Mouse (Mus musculus) inflammation-experienced regulatory T-cells, adult 6 months (primary cell): ENCODE results near the gene Ier2. TPM values are rescaled to one million over a fixed set of nuclear protein-coding genes. Genes with fewer than 3 reads are reported as not detected.

ENCODE experiments used
- ATAC-seq: one replicate; pipeline ENCODE4 v1.8.0; 2017
- polyA plus RNA-seq, 3 experiments: library from polyadenylated mRNA; unstranded; fragments of 100-300 nt; shearing (Covaris generic); gene quantifications; one replicate each; pipeline ENCODE4 v1.2.1; 2017

Gene Ier2
- polyA plus RNA-seq, 3 experiments from 2014 or later: 42.4 to 46.3 (median 45.8) TPM

GRCm38 (mm10) chr8:84661458-84661871 is 1.2 kb downstream of the Ier2 start:
- peak; percentile 4 for ATAC-seq

GRCm38 (mm10) chr8:84660819-84661457 is 1.7 kb downstream of the Ier2 start:
- no peak for ATAC-seq

GRCm38 (mm10) chr8:84659936-84660818 is 2.5 kb downstream of the Ier2 start:
- ATAC-seq: peak; percentile 58

GRCm38 (mm10) chr8:84658951-84659350 is 3.7 kb downstream of the Ier2 start:
- no peak for ATAC-seq

- no peak for ATAC-seq
These were observed 5.0 kb downstream of the Ier2 start for GRCm38 (mm10) chr8:84657680-84658079.

- no peak for ATAC-seq
These were observed 5.4 kb downstream of the Ier2 start for GRCm38 (mm10) chr8:84657203-84657602.

GRCm38 (mm10) chr8:84656641-84657126 is 6.0 kb downstream of the Ier2 start:
- ATAC-seq: peak; percentile 47

GRCm38 (mm10) chr8:84656191-84656525 is 6.5 kb downstream of the Ier2 start:
- ATAC-seq: no peak

GRCm38 (mm10) chr8:84655336-84656190 is 7.1 kb downstream of the Ier2 start:
- no peak for ATAC-seq

- ATAC-seq: no peak
These were observed 8.1 kb downstream of the Ier2 start for GRCm38 (mm10) chr8:84654597-84654996.

GRCm38 (mm10) chr8:84653092-84653631 is 9.5 kb downstream of the Ier2 start:
- no peak for ATAC-seq

- no peak for ATAC-seq
These were observed 12.4 kb downstream of the Ier2 start for GRCm38 (mm10) chr8:84650213-84650612.

- ATAC-seq: no peak
These were observed 15.2 kb downstream of the Ier2 start for GRCm38 (mm10) chr8:84647461-84647901.

GRCm38 (mm10) chr8:84646800-84647199 is 15.9 kb downstream of the Ier2 start:
- ATAC-seq: no peak

GRCm38 (mm10) chr8:84643019-84643418 is 19.6 kb downstream of the Ier2 start:
- ATAC-seq: no peak

GRCm38 (mm10) chr8:84641578-84642361 is 20.9 kb downstream of the Ier2 start:
- ATAC-seq: no peak

GRCm38 (mm10) chr8:84640617-84641294 is 21.9 kb downstream of the Ier2 start:
- ATAC-seq: no peak

GRCm38 (mm10) chr8:84640010-84640588 is 22.6 kb downstream of the Ier2 start:
- no peak for ATAC-seq

- ATAC-seq: peak; percentile 88
These were observed 23.3 kb downstream of the Ier2 start for GRCm38 (mm10) chr8:84639162-84640009.
